ENCODE assay signal across 14 mouse cellular contexts in genomic region chr16:33939133-33939531, GRCm38 (mm10). TPM values are rescaled to one million over a fixed set of nuclear protein-coding genes. Genes with fewer than 3 reads are reported as not detected.
DNase-seq lines count a peak whose midpoint lies in the region; ATAC-seq lines count a peak whose summit lies in the region.
"Had no signal": no experiment of that assay in that cellular context is flagged by ENCODE, and none has a peak within 500 bp of the region (broad histone marks: within the 10 kb centered on the region; RNA-seq: fewer than 3 reads in every experiment).

No protein-coding gene starts in this region.

- no peak for ATAC-seq in heart, embryonic 12.5 days (ENCODE audit: insufficient number of reproducible peaks, low FRiP score)
- no peak for ATAC-seq in neural tube, embryonic 15.5 days (ENCODE audit: low FRiP score)
- no peak for ATAC-seq in stomach, embryonic 16.5 days (ENCODE audit: insufficient read depth, low FRiP score)
- ATAC-seq: forebrain, embryonic 16.5 days; midbrain, embryonic 13.5 days had no signal

- H3K4me1 ChIP-seq in heart, embryonic 12.5 days (replicated peaks): peaks cover 84% of the 10 kb centered on the region
- H3K4me1 ChIP-seq in neural tube, embryonic 15.5 days: peaks cover 52% of the 10 kb centered on the region
- H3K4me1 ChIP-seq in stomach, embryonic 16.5 days (ENCODE audit: control insufficient read depth, insufficient read depth, low read length): peaks cover 67% of the 10 kb centered on the region

- intact Hi-C loops in heart, postnatal 36 days (cut with DNase I): loop anchor here (2.0 kb wide), 1 partner anchor 48 kb away; no protein-coding TSS in a partner anchor

- H3K9me3 ChIP-seq in heart, embryonic 12.5 days (replicated peaks): no peaks in the 10 kb centered on the region
- no peaks in the 10 kb centered on the region for H3K9me3 ChIP-seq in neural tube, embryonic 15.5 days (replicated peaks)
- H3K9me3 ChIP-seq in stomach, embryonic 16.5 days (replicated peaks; ENCODE audit: control insufficient read depth, low read length): no peaks in the 10 kb centered on the region
- H3K9me3 ChIP-seq: hindbrain, embryonic 13.5 days; midbrain, embryonic 13.5 days had no signal

- no peak overlapping the region for H3K4me2 ChIP-seq in heart, embryonic 12.5 days
- no peak overlapping the region for H3K4me2 ChIP-seq in neural tube, embryonic 15.5 days
- H3K4me2 ChIP-seq in stomach, embryonic 16.5 days (ENCODE audit: low read depth, low read length): no peak overlapping the region
- H3K4me2 ChIP-seq: hindbrain, embryonic 13.5 days; liver, embryonic 11.5 days; midbrain, embryonic 13.5 days had no signal

- 58% methylated on average over 2 of the region's 2 CpGs for WGBS in heart, embryonic 12.5 days
- WGBS in neural tube, embryonic 15.5 days: 83% methylated on average over 2 of the region's 2 CpGs
- WGBS in stomach, embryonic 16.5 days: 71% methylated on average over 2 of the region's 2 CpGs

- DNase-seq in adrenal gland, adult 2 months: peak; percentile 37
- no peak for DNase-seq in adrenal gland, postnatal 14 days
- no peak for DNase-seq in heart, postnatal 36 days
- no peak for DNase-seq in neural tube, embryonic 10.5 days (ENCODE audit: extremely low spot score, low spot score)
- DNase-seq in adrenal gland, adult 18-20 months (ENCODE audit: low spot score in 2 of 2): no peak
- DNase-seq: gastrocnemius, postnatal 10 days; thymus, postnatal 4 days had no signal

- 0 out of 2 replicates have a peak overlapping the region, but pooled peaks have one; percentile 32 for H3K9ac ChIP-seq in heart, embryonic 12.5 days
- no peak overlapping the region for H3K9ac ChIP-seq in neural tube, embryonic 15.5 days (replicated peaks)
- no peak overlapping the region for H3K9ac ChIP-seq in stomach, embryonic 16.5 days (ENCODE audit: low read length)
- H3K9ac ChIP-seq: hindbrain, embryonic 13.5 days; midbrain, embryonic 13.5 days had no signal

- no peak overlapping the region for H3K4me3 ChIP-seq in heart, embryonic 12.5 days
- no peak overlapping the region for H3K4me3 ChIP-seq in neural tube, embryonic 15.5 days (replicated peaks)
- no peak overlapping the region for H3K4me3 ChIP-seq in stomach, embryonic 16.5 days (replicated peaks; ENCODE audit: low read length)
- H3K4me3 ChIP-seq: hindbrain, embryonic 13.5 days; midbrain, embryonic 13.5 days had no signal

- no peaks in the 10 kb centered on the region for H3K27me3 ChIP-seq in heart, embryonic 12.5 days (replicated peaks)
- no peaks in the 10 kb centered on the region for H3K27me3 ChIP-seq in neural tube, embryonic 15.5 days (replicated peaks)
- H3K27me3 ChIP-seq in stomach, embryonic 16.5 days (ENCODE audit: control insufficient read depth, insufficient read depth, low read length): no peaks in the 10 kb centered on the region
- H3K27me3 ChIP-seq: midbrain, embryonic 13.5 days had no signal

- H3K36me3 ChIP-seq in heart, embryonic 12.5 days: 0 out of 2 replicates have a peak, but pooled peaks cover 2% of the 10 kb centered on the region
- H3K36me3 ChIP-seq in neural tube, embryonic 15.5 days: no peaks in the 10 kb centered on the region
- H3K36me3 ChIP-seq in stomach, embryonic 16.5 days (ENCODE audit: control insufficient read depth, insufficient read depth, low read length): no peaks in the 10 kb centered on the region
- H3K36me3 ChIP-seq: hindbrain, embryonic 13.5 days; midbrain, embryonic 13.5 days had no signal

- H3K27ac ChIP-seq in heart, embryonic 12.5 days (ENCODE audit: poor library complexity, severe bottlenecking): peak overlapping the region; percentile 89
- H3K27ac ChIP-seq in neural tube, embryonic 15.5 days (replicated peaks): 0 out of 2 replicates have a peak overlapping the region, but pooled peaks have one; percentile 13
- 0 out of 2 replicates have a peak overlapping the region, but pooled peaks have one; percentile 2 for H3K27ac ChIP-seq in stomach, embryonic 16.5 days (ENCODE audit: low read length)
- H3K27ac ChIP-seq: hindbrain, embryonic 13.5 days; midbrain, embryonic 13.5 days had no signal

RNA-seq across cellular contexts. Expression of gene Umps, which starts 27.7 kb away (rescaled TPM):
- total RNA-seq in adrenal gland, adult 2 months (2021): 10 to 100 TPM; 36.0 to 44.0 TPM
- 13.1 and 16.9 TPM in 2 replicates for polyA plus RNA-seq in adrenal gland, adult 2 months (2012; rRNA removed)
- total RNA-seq in adrenal gland, postnatal 14 days (2021): 38.2 and 40.3 TPM in 2 replicates
- polyA plus RNA-seq in heart, embryonic 12.5 days (2016; fragmentation: Nextera tagmentation; extraction: Ambion mirVana): 34.6 and 38.2 TPM in 2 replicates
- total RNA-seq in heart, postnatal 36 days (2021): 1 to 10 TPM; 7.9 to 8.6 TPM
- 22.8 and 32.5 TPM in 2 replicates for polyA plus RNA-seq in neural tube, embryonic 15.5 days (2015; fragmentation: Nextera tagmentation; extraction: Ambion mirVana)
- polyA plus RNA-seq in stomach, embryonic 16.5 days (2015; fragmentation: Nextera tagmentation; extraction: Ambion mirVana): 53.5 and 54.5 TPM in 2 replicates
- total RNA-seq in adrenal gland, adult 18-20 months (2021): 10 to 100 TPM; 49.1 TPM

Comparison
In these comparisons a context has a peak if more than half of its experiments do, and no peak if none do; other contexts are left out.
1. H3K27ac ChIP-seq: peak in every context shown above with its lines; median percentile 89 in heart, embryonic 12.5 days; 13 in neural tube, embryonic 15.5 days; 2 in stomach, embryonic 16.5 days.